Mouse (Mus musculus) myocyte (in vitro differentiated cells): ENCODE data around the gene Ascc3.

Experiments
- E2F4 ChIP-seq: IDR thresholded peaks from one replicate; pipeline ENCODE4 v1.6.1; 2011; ENCODE audit warnings: mild to moderate bottlenecking, control low read depth, moderate library complexity; ENCODE audit not compliant: insufficient read depth
- MAX ChIP-seq: IDR thresholded peaks from one replicate; pipeline ENCODE4 v1.6.1; 2011; ENCODE audit warnings: low read depth, mild to moderate bottlenecking, control low read depth
- MYOD1 ChIP-seq, 3 experiments: IDR thresholded peaks; one replicate each; pipeline ENCODE4 v1.6.1; 2011; ENCODE audit warnings: control low read depth in 2 of 3, low read depth in 2 of 3, mild to moderate bottlenecking in 2 of 3, moderate library complexity in 1 of 3; ENCODE audit not compliant: insufficient read length in 2 of 3, control insufficient read depth in 1 of 3
- POLR2A ChIP-seq: IDR thresholded peaks from one replicate; pipeline ENCODE4 v1.6.1; 2011; ENCODE audit warnings: low read depth, mild to moderate bottlenecking, control low read depth, moderate library complexity; ENCODE audit not compliant: insufficient read length
- POLR2AphosphoS2 ChIP-seq: IDR thresholded peaks from one replicate; pipeline ENCODE4 v1.6.1; 2011; ENCODE audit warnings: low read depth, control low read depth; ENCODE audit not compliant: insufficient read length
- REST ChIP-seq: IDR thresholded peaks from one replicate; pipeline ENCODE4 v1.6.1; 2011; ENCODE audit warnings: mild to moderate bottlenecking, control low read depth, moderate library complexity; ENCODE audit not compliant: insufficient read depth, insufficient read length
- SRF ChIP-seq: IDR thresholded peaks from one replicate; pipeline ENCODE4 v1.6.1; 2011; ENCODE audit warnings: low read depth; ENCODE audit not compliant: control insufficient read depth, insufficient read length
- TCF12 ChIP-seq: IDR thresholded peaks from one replicate; pipeline ENCODE4 v1.6.1; 2011; ENCODE audit warnings: mild to moderate bottlenecking, control low read depth; ENCODE audit not compliant: poor library complexity, insufficient read depth, severe bottlenecking

DNA sequence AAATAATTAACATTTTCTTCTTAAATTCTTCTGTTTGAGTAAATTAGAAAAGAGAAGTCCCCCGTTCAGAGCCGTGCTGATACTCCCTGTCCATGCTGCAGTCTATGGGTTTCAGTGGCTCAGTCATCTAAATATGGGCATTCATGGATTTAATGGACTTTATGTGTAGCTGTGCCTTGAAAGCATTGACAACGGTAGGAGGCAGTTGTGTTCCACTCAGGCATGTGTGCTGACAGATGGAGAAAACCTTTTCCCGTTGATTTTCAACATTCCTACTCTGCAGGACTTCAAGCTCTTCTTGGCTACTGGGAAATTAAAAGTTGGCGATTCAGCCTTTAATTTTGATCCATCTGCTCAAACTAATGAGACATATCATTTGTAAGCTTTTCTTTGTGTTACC lies 79.0 kb downstream of the Ascc3 start:
- TF ChIP-seq TCF12 = no peak
- no peak for TF ChIP-seq E2F4
- TF ChIP-seq POLR2AphosphoS2 = no peak
- TF ChIP-seq MYOD1 (IDR thresholded peaks at IDR 0.05; ENCODE audit: control insufficient read depth in 1 of 3, insufficient read length in 2 of 3, low read depth in 2 of 3) = no peak
- no peak for TF ChIP-seq REST
- TF ChIP-seq POLR2A = no peak
- no peak for TF ChIP-seq SRF
- TF ChIP-seq MAX = no peak
